Mouse (Mus musculus) kidney, embryonic 15.5 days (tissue): Measurements from ENCODE around the gene Irak4. TPM values are rescaled to one million over a fixed set of nuclear protein-coding genes. Genes with fewer than 3 reads are reported as not detected.

Experiments used
- ATAC-seq: fragments of 200-750 bp; cut with Nextera tagmentation; replicated peaks from 2 replicates; pipeline ENCODE4 v1.8.0; 2017; ENCODE audit warnings: moderate TSS enrichment; ENCODE audit not compliant: low FRiP score
- H3K27ac ChIP-seq: fragments of 300-500 bp; sonication (generic); 2 replicates; pipeline ENCODE4 v1.5.1; 2015; ENCODE audit warnings: mild to moderate bottlenecking, inconsistent platforms
- H3K27me3 ChIP-seq: fragments of 300-500 bp; sonication (generic); 2 replicates; pipeline ENCODE4 v1.6.1; 2015; ENCODE audit warnings: inconsistent platforms
- H3K36me3 ChIP-seq: fragments of 300-500 bp; sonication (generic); 2 replicates; pipeline ENCODE4 v1.6.1; 2015; ENCODE audit warnings: inconsistent platforms
- H3K4me1 ChIP-seq: fragments of 300-500 bp; sonication (generic); 2 replicates; pipeline ENCODE4 v1.6.1; 2015; ENCODE audit warnings: inconsistent platforms
- H3K4me2 ChIP-seq: fragments of 300-500 bp; sonication (generic); 2 replicates; pipeline ENCODE4 v1.6.1; 2015; ENCODE audit warnings: moderate library complexity, mild to moderate bottlenecking, inconsistent platforms
- H3K4me3 ChIP-seq: fragments of 300-500 bp; sonication (generic); replicated peaks from 2 replicates; pipeline ENCODE4 v1.5.1; 2015; ENCODE audit warnings: mild to moderate bottlenecking, inconsistent platforms
- H3K9ac ChIP-seq: fragments of 300-500 bp; sonication (generic); 2 replicates; pipeline ENCODE4 v1.6.1; 2015; ENCODE audit warnings: mild to moderate bottlenecking, inconsistent platforms
- H3K9me3 ChIP-seq: fragments of 300-500 bp; sonication (generic); replicated peaks from 2 replicates; pipeline ENCODE4 v1.6.1; 2016; ENCODE audit warnings: inconsistent platforms
- WGBS: fragments of 180-500 bp; shearing (Covaris S2); methylation state at CpG from one replicate; pipeline ENCODE4 v1.1.7; 2015; ENCODE audit warnings: mixed read lengths; 5-methylcytosine and 5-hydroxymethylcytosine counted together
- polyA plus RNA-seq: library from polyadenylated mRNA; unstranded; fragments of >200 nt; fragmentation: Nextera tagmentation; extraction: Ambion mirVana; gene quantifications from 2 replicates; pipeline ENCODE4 v1.2.1, GENCODE M21; 2015

Irak4 gene
- polyA plus RNA-seq, 1 experiment from 2014 or later = 11.3 TPM

DNA sequence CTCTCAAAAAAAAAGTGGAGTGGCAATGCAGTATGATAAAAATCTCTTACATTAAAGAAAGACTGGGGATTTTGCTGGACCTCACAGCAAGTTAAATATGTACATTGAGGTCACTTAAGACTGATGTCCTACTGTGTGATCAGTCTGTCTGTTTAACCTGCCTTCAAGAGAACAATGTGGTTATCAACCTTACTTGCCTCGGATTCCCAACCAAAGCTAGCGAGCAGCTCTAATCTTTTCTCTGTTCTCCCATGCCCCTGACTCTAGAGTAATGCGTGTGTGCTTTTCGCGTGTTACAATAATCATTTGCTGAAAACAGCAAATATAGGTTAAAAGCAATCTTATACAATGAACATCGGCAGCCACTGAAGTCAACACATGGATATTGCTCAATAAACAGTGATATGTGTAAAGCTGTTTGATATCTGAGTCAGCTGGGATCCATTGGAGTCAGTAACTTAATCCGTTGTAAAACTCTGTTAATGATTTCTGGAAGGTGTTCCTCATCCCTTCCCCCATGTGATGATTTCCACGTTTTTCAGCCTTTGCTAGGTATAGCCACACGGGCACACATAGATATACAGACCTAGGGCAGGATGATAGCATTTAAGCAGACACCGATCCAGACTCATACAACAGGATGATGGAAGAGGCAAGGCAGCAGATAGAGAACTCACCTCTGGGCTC, 25.2 kb downstream of the Irak4 start:
- no peaks in the 10 kb centered on the region for H3K27me3 ChIP-seq
- ATAC-seq = no peak
- H3K4me1 ChIP-seq = no peaks in the 10 kb centered on the region
- H3K36me3 ChIP-seq = peaks cover 3% of the 10 kb centered on the region; the same call in 1 of the 2 replicates
- H3K9me3 ChIP-seq = no peaks in the 10 kb centered on the region
- no peak overlapping the region for H3K4me2 ChIP-seq
- H3K4me3 ChIP-seq = no peak overlapping the region
- 82% methylated on average over 10 of the region's 10 CpGs for WGBS
- H3K9ac ChIP-seq = no peak overlapping the region
- H3K27ac ChIP-seq = no peak overlapping the region

GRCm38 (mm10) chr15:94571501-94571900, 28.1 kb downstream of the Irak4 start:
- Histone ChIP-seq H3K4me2 (no peak overlapping the region), H3K36me3 (no peaks in the 10 kb centered on the region; the same call in 1 of the 2 replicates), H3K4me1 (no peaks in the 10 kb centered on the region), H3K9ac (no peak overlapping the region), H3K27me3 (no peaks in the 10 kb centered on the region), H3K9me3 (no peaks in the 10 kb centered on the region), H3K4me3 (no peak overlapping the region), H3K27ac (no peak overlapping the region)
- ATAC-seq = no peak
- 86% methylated on average over 4 of the region's 4 CpGs for WGBS

DNA sequence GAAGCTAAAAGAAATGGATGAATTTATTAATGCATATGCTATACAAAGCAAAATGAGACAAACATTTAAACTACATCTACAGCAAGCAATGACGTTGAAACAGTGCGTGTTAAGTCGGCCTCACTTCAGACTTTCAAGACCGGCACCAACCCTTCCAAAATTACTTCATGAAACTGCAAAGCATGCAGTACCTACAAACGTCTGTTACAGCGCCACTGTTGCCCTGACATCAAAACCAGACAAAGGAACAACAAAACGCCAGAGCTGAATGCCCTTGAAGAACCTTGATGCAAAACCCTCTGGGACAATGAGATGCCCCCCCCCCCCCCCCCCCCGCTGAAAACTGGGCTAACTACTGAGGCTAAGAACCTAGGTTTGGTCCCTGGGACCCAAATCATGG, 29.3 kb downstream of the Irak4 start:
- Histone ChIP-seq H3K27ac (no peak overlapping the region), H3K9me3 (no peaks in the 10 kb centered on the region), H3K4me3 (no peak overlapping the region), H3K4me1 (no peaks in the 10 kb centered on the region), H3K27me3 (no peaks in the 10 kb centered on the region), H3K4me2 (no peak overlapping the region), H3K9ac (no peak overlapping the region), H3K36me3 (no peaks in the 10 kb centered on the region)
- ATAC-seq = no peak
- 79% methylated on average over 7 of the region's 8 CpGs for WGBS

- ATAC-seq = no peak
These were observed 31.3 kb downstream of the Irak4 start for GRCm38 (mm10) chr15:94574566-94575268.

DNA sequence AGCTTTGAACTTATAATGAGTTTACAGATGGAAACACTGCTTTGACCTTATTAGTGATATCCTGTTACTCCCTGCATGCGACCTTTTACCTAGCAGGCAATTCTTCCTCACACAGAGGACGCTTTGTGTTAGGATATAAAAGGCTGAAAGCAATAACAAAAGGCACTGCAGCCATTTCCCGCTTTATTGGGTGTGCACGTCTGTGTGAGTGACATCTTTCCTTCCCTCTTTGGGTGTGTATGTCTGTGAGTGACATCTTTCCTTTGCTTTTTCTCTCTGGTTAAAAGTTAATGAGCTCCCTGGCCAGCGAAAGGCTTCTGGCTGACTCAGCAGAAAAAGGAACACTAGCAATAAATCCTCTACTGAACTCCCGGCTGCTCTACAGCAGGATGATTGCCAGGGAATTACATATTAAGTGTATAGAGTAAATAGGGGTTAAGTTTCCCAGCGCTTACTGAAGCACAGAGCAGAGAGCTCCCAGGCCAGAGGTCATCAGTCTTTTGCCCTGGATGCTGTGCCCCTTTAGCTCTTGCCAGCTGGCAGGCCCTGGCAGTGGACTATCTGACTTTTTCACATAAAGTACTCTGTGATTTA, 38.7 kb downstream of the Irak4 start:
- Histone ChIP-seq H3K36me3 (peaks cover 79% of the 10 kb centered on the region), H3K4me3 (no peak overlapping the region), H3K27ac (peak overlapping the region; percentile 11), H3K27me3 (no peaks in the 10 kb centered on the region), H3K9me3 (no peaks in the 10 kb centered on the region), H3K4me1 (0 out of 2 replicates have a peak, but pooled peaks cover 8% of the 10 kb centered on the region), H3K4me2 (no peak overlapping the region), H3K9ac (no peak overlapping the region)
- 30% methylated on average over 7 of the region's 7 CpGs for WGBS
- peak; percentile 69; the same call in 1 of the 2 replicates for ATAC-seq

More at GRCm38 (mm10) chr15:94574566-94575268, 31.3 kb downstream of the Irak4 start:
- no peak overlapping the region for H3K27ac ChIP-seq
- no peaks in the 10 kb centered on the region for H3K9me3 ChIP-seq
- H3K4me1 ChIP-seq = no peaks in the 10 kb centered on the region
- no peak overlapping the region for H3K9ac ChIP-seq
- H3K4me2 ChIP-seq = no peak overlapping the region
- H3K36me3 ChIP-seq = peaks cover 16% of the 10 kb centered on the region
- no peaks in the 10 kb centered on the region for H3K27me3 ChIP-seq
- 71% methylated on average over 4 of the region's 4 CpGs for WGBS
- no peak overlapping the region for H3K4me3 ChIP-seq

- ATAC-seq = no peak
- Histone ChIP-seq H3K36me3 (peaks cover 77% of the 10 kb centered on the region), H3K27ac (peak overlapping the region; percentile 11; the same call in 1 of the 2 replicates)
These were observed 39.7 kb downstream of the Irak4 start for GRCm38 (mm10) chr15:94583153-94583552.

DNA sequence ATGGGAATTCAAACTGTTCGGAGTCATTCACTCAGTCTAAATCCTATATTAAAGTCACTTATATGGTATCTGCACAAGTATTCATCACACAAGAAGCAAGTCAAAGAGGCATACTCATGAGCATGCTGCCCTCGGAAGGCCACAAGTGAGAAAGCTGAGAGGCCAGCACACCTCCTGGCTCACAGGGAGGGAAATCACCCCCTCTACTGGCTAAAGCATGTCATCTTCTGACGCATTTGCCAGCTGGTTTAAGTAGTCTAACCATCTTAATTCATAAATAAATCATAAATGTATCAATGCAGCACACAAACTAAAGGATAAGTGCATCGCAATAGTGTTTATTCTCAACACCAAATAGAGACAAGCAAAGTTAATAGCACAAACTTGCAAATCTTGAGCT, 41.3 kb downstream of the Irak4 start:
- no peaks in the 10 kb centered on the region for H3K27me3 ChIP-seq
- H3K4me1 ChIP-seq = peaks cover 19% of the 10 kb centered on the region
- 92% methylated on average over 4 of the region's 4 CpGs for WGBS
- no peak overlapping the region for H3K9ac ChIP-seq
- H3K4me3 ChIP-seq = no peak overlapping the region
- H3K27ac ChIP-seq = no peak overlapping the region
- no peak overlapping the region for H3K4me2 ChIP-seq
- peaks cover 63% of the 10 kb centered on the region for H3K36me3 ChIP-seq
- ATAC-seq = no peak
- no peaks in the 10 kb centered on the region for H3K9me3 ChIP-seq

More at GRCm38 (mm10) chr15:94583153-94583552, 39.7 kb downstream of the Irak4 start:
- Histone ChIP-seq H3K9me3 (no peaks in the 10 kb centered on the region), H3K27me3 (no peaks in the 10 kb centered on the region), H3K9ac (no peak overlapping the region), H3K4me1 (peaks cover 13% of the 10 kb centered on the region), H3K4me2 (no peak overlapping the region), H3K4me3 (no peak overlapping the region)
- 80% methylated on average over 10 of the region's 10 CpGs for WGBS

DNA sequence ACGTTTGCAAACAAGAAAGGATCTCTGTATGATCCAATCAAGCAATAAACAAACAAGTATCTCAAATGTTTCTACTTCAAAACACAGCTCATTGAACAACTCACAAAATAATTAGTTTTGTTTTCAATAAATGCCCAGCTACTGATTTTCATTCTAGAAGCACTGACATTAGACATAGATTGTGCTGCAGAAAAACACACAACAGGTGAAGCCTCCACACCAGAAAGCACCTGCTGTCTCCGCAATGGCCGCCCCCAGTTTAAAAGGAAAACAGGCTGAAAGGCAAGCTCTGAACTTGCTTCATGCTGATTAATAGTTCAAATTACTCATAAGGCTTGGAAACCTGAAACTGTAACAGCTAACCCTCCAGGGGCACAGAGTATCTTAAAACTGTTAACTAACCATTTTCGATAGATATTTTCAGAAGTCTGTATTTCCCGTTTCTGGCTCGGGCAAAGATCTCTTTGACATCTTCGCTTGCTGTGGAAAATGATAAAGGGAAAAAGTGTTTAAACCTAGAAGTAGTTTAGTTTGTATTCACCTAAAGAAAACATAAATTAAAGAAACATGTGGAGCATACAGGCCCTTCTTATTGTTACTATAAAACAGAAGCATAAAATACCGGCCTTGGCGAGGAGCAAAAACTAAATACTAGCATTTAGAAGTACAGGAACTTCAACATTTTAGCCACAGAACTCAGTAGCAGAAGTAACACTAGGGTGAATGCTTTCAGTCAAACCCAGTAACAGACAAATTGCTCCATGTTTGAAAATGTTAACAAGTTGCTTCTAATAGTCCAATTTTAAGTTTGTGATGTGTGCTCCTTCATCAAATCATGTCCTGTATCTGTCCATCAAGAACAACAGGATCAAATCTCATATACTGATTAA, 44.6 kb downstream of the Irak4 start:
- H3K9ac ChIP-seq = 0 out of 2 replicates have a peak overlapping the region, but pooled peaks have one; percentile 31
- H3K9me3 ChIP-seq = no peaks in the 10 kb centered on the region
- no peaks in the 10 kb centered on the region for H3K27me3 ChIP-seq
- no peak overlapping the region for H3K27ac ChIP-seq
- WGBS = 79% methylated on average over 9 of the region's 9 CpGs
- no peak overlapping the region; the same call in 1 of the 2 replicates for H3K4me3 ChIP-seq
- peaks cover 33% of the 10 kb centered on the region for H3K36me3 ChIP-seq
- no peak for ATAC-seq
- peak overlapping the region; percentile 69 for H3K4me2 ChIP-seq
- H3K4me1 ChIP-seq = peaks cover 21% of the 10 kb centered on the region

DNA sequence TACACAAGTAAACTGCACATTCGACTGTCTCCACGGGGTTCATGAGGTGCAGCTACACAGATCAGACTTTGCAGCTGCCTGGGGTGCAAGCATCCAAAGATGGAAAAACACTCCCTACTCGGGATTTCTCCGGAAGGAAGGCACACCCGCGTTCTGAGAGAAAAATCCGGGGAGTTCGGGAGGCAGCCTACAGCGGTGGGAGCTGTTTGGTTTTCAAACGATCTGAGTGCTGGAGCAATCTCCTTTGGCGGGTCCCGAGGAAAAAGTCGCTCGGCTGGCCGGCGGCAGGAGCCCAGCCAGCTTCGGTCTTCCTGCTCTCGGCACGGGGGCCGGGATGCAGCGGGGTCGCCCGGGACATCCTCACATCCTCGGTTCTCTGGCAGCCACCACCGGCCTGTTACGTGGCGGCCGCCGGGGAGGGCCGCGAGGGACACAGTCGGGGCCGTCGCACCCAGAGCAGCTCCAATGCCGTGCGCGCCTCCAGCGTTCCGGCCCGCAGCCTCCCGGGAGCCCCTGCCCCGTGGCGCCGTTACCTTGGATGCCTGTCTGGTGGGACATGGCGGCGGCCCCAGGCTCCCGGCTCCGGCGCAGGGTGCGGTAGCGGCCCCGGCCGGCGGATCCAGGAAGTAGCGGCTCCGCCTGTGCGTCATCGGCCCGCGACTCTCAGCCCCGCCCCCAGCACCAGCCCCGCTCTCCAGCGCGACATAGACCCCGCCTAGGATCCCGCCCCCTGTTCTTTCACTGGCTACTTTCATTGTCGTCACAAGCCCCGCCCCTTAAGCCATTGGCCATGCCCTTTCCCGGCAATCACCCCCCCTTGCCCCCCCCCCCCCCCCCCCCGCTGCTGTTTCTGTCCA, 46.0 kb downstream of the Irak4 start, which contains the start of gene Twf1:
TSS of gene Twf1 (minus strand) at position 671 of the 857 bp plus-strand sequence.
- under 1% methylated on average over 57 of the region's 70 CpGs for WGBS

GRCm38 (mm10) chr15:94590083-94590482, 46.6 kb downstream of the Irak4 start:
- ATAC-seq = peak; percentile 31; the same call in 1 of the 2 replicates
- H3K4me3 ChIP-seq = peak overlapping the region; percentile 98
- H3K9ac ChIP-seq = 0 out of 2 replicates have a peak overlapping the region, but pooled peaks have one; percentile 17
- H3K27me3 ChIP-seq = no peaks in the 10 kb centered on the region
- H3K9me3 ChIP-seq = no peaks in the 10 kb centered on the region
- peak overlapping the region; percentile 66; the same call in 1 of the 2 replicates for H3K27ac ChIP-seq
- H3K36me3 ChIP-seq = peaks cover 13% of the 10 kb centered on the region
- H3K4me1 ChIP-seq = peaks cover 19% of the 10 kb centered on the region
- peak overlapping the region; percentile 57 for H3K4me2 ChIP-seq
- WGBS = 14% methylated on average over 8 of the region's 8 CpGs

More for the DNA sequence above, 46.0 kb downstream of the Irak4 start, which contains the start of gene Twf1:
- Histone ChIP-seq H3K4me1 (peaks cover 19% of the 10 kb centered on the region), H3K27me3 (no peaks in the 10 kb centered on the region), H3K9me3 (no peaks in the 10 kb centered on the region), H3K36me3 (peaks cover 20% of the 10 kb centered on the region), H3K27ac (peak within 1 kb of the TSS; percentile 82), H3K9ac (peak within 1 kb of the TSS; percentile 96), H3K4me3 (peak within 1 kb of the TSS; percentile 98), H3K4me2 (peak within 1 kb of the TSS; percentile 69)
- peak; percentile 99 for ATAC-seq
